Mouse (Mus musculus) forebrain, embryonic 11.5 days (tissue): Measurements from ENCODE around the gene Pcgf2. TPM values are rescaled to one million over a fixed set of nuclear protein-coding genes. Genes with fewer than 3 reads are reported as not detected.

Source experiments
- ATAC-seq: fragments of 200-750 bp; cut with Nextera tagmentation; replicated peaks from 2 replicates; pipeline ENCODE4 v1.8.0; 2017; ENCODE audit warnings: moderate TSS enrichment; ENCODE audit not compliant: low FRiP score
- DNase-seq: peaks from one replicate; pipeline ENCODE4 v3.0.0-alpha.2; 2017; ENCODE audit warnings: low spot score
- H3K27ac ChIP-seq: fragments of 300-500 bp; sonication (generic); 2 replicates; pipeline ENCODE4 v1.5.1; 2014; ENCODE audit warnings: low read depth, low read length
- H3K27me3 ChIP-seq: fragments of 300-500 bp; sonication (generic); 2 replicates; pipeline ENCODE4 v1.6.1; 2014; ENCODE audit warnings: mild to moderate bottlenecking, low read length, mixed read lengths; ENCODE audit not compliant: control insufficient read depth, insufficient read depth
- H3K36me3 ChIP-seq: fragments of 300-500 bp; sonication (generic); 2 replicates; pipeline ENCODE4 v1.6.1; 2014; ENCODE audit warnings: mild to moderate bottlenecking, low read length, moderate library complexity, mixed read lengths; ENCODE audit not compliant: control insufficient read depth, insufficient read depth
- H3K4me1 ChIP-seq: fragments of 300-500 bp; sonication (generic); replicated peaks from 2 replicates; pipeline ENCODE4 v1.6.1; 2014; ENCODE audit warnings: low read length, mixed read lengths; ENCODE audit not compliant: control insufficient read depth, insufficient read depth
- H3K4me2 ChIP-seq: fragments of 300-500 bp; sonication (generic); 2 replicates; pipeline ENCODE4 v1.6.1; 2014; ENCODE audit warnings: low read depth, mild to moderate bottlenecking, low read length, moderate library complexity, mixed read lengths; ENCODE audit not compliant: severe bottlenecking
- H3K4me3 ChIP-seq: fragments of 300-500 bp; sonication (generic); 2 replicates; pipeline ENCODE4 v1.5.1; 2014; ENCODE audit warnings: low read depth, low read length
- H3K9ac ChIP-seq: fragments of 300-500 bp; sonication (generic); 2 replicates; pipeline ENCODE4 v1.6.1; 2014; ENCODE audit warnings: low read length
- H3K9me3 ChIP-seq: fragments of 300-500 bp; sonication (generic); 2 replicates; pipeline ENCODE4 v1.6.1; 2016; ENCODE audit warnings: low read length, mixed read lengths; ENCODE audit not compliant: control insufficient read depth
- WGBS: fragments of 180-500 bp; shearing (Covaris S2); extraction: QIAGEN DNeasy Blood & Tissue Kit; methylation state at CpG from one replicate; pipeline ENCODE4 v1.1.7; 2014; 5-methylcytosine and 5-hydroxymethylcytosine counted together
- polyA plus RNA-seq: library from polyadenylated mRNA; unstranded; fragments of >200 nt; fragmentation: Nextera tagmentation; extraction: Ambion mirVana; gene quantifications from 2 replicates; pipeline ENCODE4 v1.2.1, GENCODE M21; 2014

Gene Pcgf2
- polyA plus RNA-seq, 1 experiment from 2014 or later, result 25.9 TPM

- WGBS, result 86% methylated on average over 6 of the region's 6 CpGs
- peaks cover 9% of the 10 kb centered on the region; the same call in 1 of the 2 replicates for H3K36me3 ChIP-seq
Measured at GRCm38 (mm10) chr11:97684063-97684680, 16.1 kb downstream of the Pcgf2 start.

GRCm38 (mm10) chr11:97682504-97683055 lies 17.7 kb downstream of the Pcgf2 start:
- Histone ChIP-seq H3K27ac (no peak overlapping the region), H3K36me3 (peaks cover 6% of the 10 kb centered on the region; the same call in 1 of the 2 replicates), H3K9ac (no peak overlapping the region), H3K4me2 (no peak overlapping the region), H3K9me3 (no peaks in the 10 kb centered on the region), H3K27me3 (no peaks in the 10 kb centered on the region; the same call in 1 of the 2 replicates), H3K4me3 (no peak overlapping the region), H3K4me1 (peaks cover 12% of the 10 kb centered on the region; the same call in 1 of the 2 replicates)
- ATAC-seq (no peak), DNase-seq (no peak)
- 77% methylated on average over 6 of the region's 6 CpGs for WGBS

More at GRCm38 (mm10) chr11:97684063-97684680, 16.1 kb downstream of the Pcgf2 start:
- peaks cover 2% of the 10 kb centered on the region; the same call in 1 of the 2 replicates for H3K4me1 ChIP-seq
- H3K27ac ChIP-seq, result no peak overlapping the region
- DNase-seq (no peak), ATAC-seq (no peak)
- no peaks in the 10 kb centered on the region; the same call in 1 of the 2 replicates for H3K27me3 ChIP-seq
- H3K4me2 ChIP-seq, result no peak overlapping the region
- H3K4me3 ChIP-seq, result no peak overlapping the region
- H3K9ac ChIP-seq, result no peak overlapping the region
- no peaks in the 10 kb centered on the region for H3K9me3 ChIP-seq

- ATAC-seq (no peak), DNase-seq (no peak)
- Histone ChIP-seq H3K27ac (no peak overlapping the region), H3K9ac (no peak overlapping the region; the same call in 1 of the 2 replicates), H3K9me3 (no peaks in the 10 kb centered on the region), H3K4me3 (no peak overlapping the region), H3K4me1 (peaks cover 17% of the 10 kb centered on the region), H3K27me3 (no peaks in the 10 kb centered on the region; the same call in 1 of the 2 replicates), H3K36me3 (peaks cover 6% of the 10 kb centered on the region; the same call in 1 of the 2 replicates), H3K4me2 (no peak overlapping the region)
- 87% methylated on average over 12 of the region's 12 CpGs for WGBS
Measured at GRCm38 (mm10) chr11:97680430-97680829, 19.9 kb downstream of the Pcgf2 start.

- H3K27me3 ChIP-seq, result no peaks in the 10 kb centered on the region
- WGBS, result 71% methylated on average over 13 of the region's 15 CpGs
Measured at GRCm38 (mm10) chr11:97678301-97678700, 22.0 kb downstream of the Pcgf2 start.

DNA sequence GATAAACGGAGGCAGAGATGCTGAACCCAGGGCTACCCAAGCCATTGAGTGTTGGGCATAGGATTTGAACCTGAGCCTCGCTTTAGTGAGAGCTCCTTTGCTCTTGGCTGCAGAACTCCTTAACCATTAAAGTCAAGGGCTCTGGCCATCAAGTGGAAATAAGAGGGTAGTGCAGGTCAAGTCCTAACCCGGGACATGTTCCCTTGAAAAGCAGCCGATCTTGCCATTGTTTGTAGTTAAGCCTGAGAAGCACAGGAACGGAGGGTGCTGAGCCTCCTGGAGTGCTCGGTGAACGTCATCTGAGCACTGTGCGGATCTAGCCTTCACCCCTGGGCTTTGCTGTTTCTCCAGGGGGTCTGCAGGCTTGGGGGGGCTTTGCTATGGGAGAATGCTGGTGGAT lies 22.5 kb downstream of the Pcgf2 start:
- H3K36me3 ChIP-seq, result peaks cover 14% of the 10 kb centered on the region
- no peak overlapping the region for H3K9ac ChIP-seq
- H3K4me1 ChIP-seq, result peaks cover 17% of the 10 kb centered on the region
- no peaks in the 10 kb centered on the region for H3K9me3 ChIP-seq
- WGBS, result 29% methylated on average over 8 of the region's 8 CpGs
- H3K4me3 ChIP-seq, result no peak overlapping the region
- ATAC-seq (no peak), DNase-seq (no peak)
- H3K27ac ChIP-seq, result no peak overlapping the region
- no peaks in the 10 kb centered on the region for H3K27me3 ChIP-seq
- no peak overlapping the region for H3K4me2 ChIP-seq

More at GRCm38 (mm10) chr11:97678301-97678700, 22.0 kb downstream of the Pcgf2 start:
- H3K4me1 ChIP-seq, result peaks cover 17% of the 10 kb centered on the region
- H3K9ac ChIP-seq, result no peak overlapping the region
- H3K4me2 ChIP-seq, result no peak overlapping the region
- H3K36me3 ChIP-seq, result peaks cover 14% of the 10 kb centered on the region
- H3K9me3 ChIP-seq, result no peaks in the 10 kb centered on the region
- DNase-seq (no peak), ATAC-seq (no peak)
- H3K27ac ChIP-seq, result no peak overlapping the region
- H3K4me3 ChIP-seq, result no peak overlapping the region

DNA sequence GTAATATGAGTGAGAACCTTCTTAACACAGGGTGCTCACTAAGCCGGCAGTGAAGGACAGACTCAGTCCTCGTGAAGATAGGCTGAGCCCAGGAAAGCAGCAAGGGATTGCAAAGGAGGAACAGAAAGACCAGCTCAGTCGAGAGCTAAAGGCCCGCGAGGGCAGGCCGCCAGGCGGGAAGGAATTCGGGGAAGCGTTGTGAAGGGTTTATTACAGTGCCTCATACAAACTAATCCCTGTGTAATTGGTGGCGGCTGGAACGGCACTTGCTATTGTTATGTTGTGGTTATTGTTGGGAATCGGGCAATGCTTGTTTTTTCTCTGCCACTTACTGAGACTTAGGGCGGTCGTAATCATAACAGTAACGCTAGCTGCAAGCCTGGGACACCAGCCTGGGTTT lies 22.9 kb downstream of the Pcgf2 start:
- Histone ChIP-seq H3K4me3 (no peak overlapping the region), H3K27ac (no peak overlapping the region), H3K4me2 (no peak overlapping the region), H3K4me1 (peaks cover 17% of the 10 kb centered on the region), H3K27me3 (no peaks in the 10 kb centered on the region), H3K9me3 (no peaks in the 10 kb centered on the region), H3K36me3 (peaks cover 14% of the 10 kb centered on the region), H3K9ac (no peak overlapping the region)
- DNase-seq (no peak), ATAC-seq (no peak)
- WGBS, result 31% methylated on average over 15 of the region's 15 CpGs

- H3K4me2 ChIP-seq, result no peak overlapping the region
- ATAC-seq (no peak), DNase-seq (no peak)
- peaks cover 17% of the 10 kb centered on the region for H3K4me1 ChIP-seq
- H3K9me3 ChIP-seq, result no peaks in the 10 kb centered on the region
- H3K36me3 ChIP-seq, result peaks cover 14% of the 10 kb centered on the region
- 80% methylated on average over 15 of the region's 15 CpGs for WGBS
- no peak overlapping the region for H3K27ac ChIP-seq
- H3K4me3 ChIP-seq, result no peak overlapping the region
- no peak overlapping the region; the same call in 1 of the 2 replicates for H3K9ac ChIP-seq
- H3K27me3 ChIP-seq, result no peaks in the 10 kb centered on the region
Measured at GRCm38 (mm10) chr11:97676050-97676754, 24.1 kb downstream of the Pcgf2 start.

- Histone ChIP-seq H3K27ac (no peak overlapping the region), H3K4me3 (no peak overlapping the region), H3K4me1 (peaks cover 16% of the 10 kb centered on the region), H3K27me3 (no peaks in the 10 kb centered on the region), H3K9me3 (no peaks in the 10 kb centered on the region), H3K4me2 (no peak overlapping the region), H3K36me3 (peaks cover 13% of the 10 kb centered on the region), H3K9ac (no peak overlapping the region)
- WGBS, result 81% methylated on average over 11 of the region's 11 CpGs
- no peak for ATAC-seq
- no peak for DNase-seq
Measured at GRCm38 (mm10) chr11:97673148-97673547, 27.1 kb downstream of the Pcgf2 start.
